Mouse (Mus musculus): Measurements from ENCODE around the gene Mycl. TPM values are rescaled to one million over a fixed set of nuclear protein-coding genes. Genes with fewer than 3 reads are reported as not detected.

The Mycl gene
- polyA plus RNA-seq, 1 experiment from 2014 or later: 2.9 TPM

GRCm38 (mm10) chr4:122996221-122996617 lies 767 bp downstream of the Mycl start:
- Histone ChIP-seq H3K36me3 (ENCODE audit: control insufficient read depth, insufficient read depth) (no peaks in the 10 kb centered on the region), H3K9ac (ENCODE audit: low read depth, low read length) (peak overlapping the region; percentile 64), H3K27me3 (replicated peaks; ENCODE audit: control insufficient read depth, insufficient read depth, low read length) (no peaks in the 10 kb centered on the region; the same call in 1 of the 2 replicates), H3K4me1 (replicated peaks; ENCODE audit: control insufficient read depth, insufficient read depth, low read length) (no peaks in the 10 kb centered on the region), H3K4me3 (ENCODE audit: low read depth, low read length) (peak overlapping the region; percentile 66), H3K4me2 (replicated peaks; ENCODE audit: low read depth) (peak overlapping the region; percentile 100), H3K9me3 (ENCODE audit: control insufficient read depth) (no peaks in the 10 kb centered on the region), H3K27ac (ENCODE audit: low read depth, low read length) (peak overlapping the region; percentile 46; the same call in 1 of the 2 replicates)
- ATAC-seq: peak; percentile 37
- TF ChIP-seq CTCF (IDR thresholded peaks at IDR 0.05; ENCODE audit: low read depth): no peak
- WGBS: 1% methylated on average over 28 of the region's 32 CpGs

DNA sequence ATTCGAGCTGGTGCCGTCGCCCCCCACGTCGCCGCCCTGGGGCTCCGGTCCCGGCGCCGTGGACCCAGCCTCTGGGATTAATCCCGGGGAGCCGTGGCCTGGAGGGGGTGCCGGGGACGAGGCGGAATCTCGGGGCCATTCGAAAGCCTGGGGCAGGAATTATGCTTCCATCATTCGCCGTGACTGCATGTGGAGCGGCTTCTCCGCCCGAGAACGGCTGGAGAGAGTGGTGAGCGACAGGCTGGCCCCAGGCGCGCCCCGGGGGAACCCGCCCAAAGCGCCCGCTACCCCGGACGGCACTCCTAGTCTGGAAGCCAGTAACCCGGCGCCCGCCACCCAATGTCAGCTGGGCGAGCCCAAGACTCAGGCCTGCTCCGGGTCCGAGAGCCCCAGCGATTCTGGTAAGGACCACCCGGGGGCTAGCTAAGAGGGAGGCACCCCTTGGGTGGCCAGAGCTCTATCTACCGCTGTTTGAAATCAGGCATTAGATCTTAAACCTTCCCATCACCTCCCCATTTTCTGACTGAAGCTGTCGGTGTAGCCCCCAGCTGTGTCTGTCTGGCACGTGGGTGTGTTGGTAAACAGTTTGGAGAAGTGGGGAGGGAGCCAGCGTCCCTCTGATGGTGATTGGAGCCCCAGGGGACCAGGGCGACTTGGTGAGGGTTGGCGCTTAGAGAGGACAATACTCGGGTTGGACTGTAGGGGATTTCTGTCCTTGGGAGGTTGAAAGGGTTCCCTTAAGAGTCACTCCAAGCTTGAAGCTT lies 1.3 kb downstream of the Mycl start:
- no peak overlapping the region for H3K27ac ChIP-seq (ENCODE audit: low read depth, low read length)
- H3K36me3 ChIP-seq (ENCODE audit: control insufficient read depth, insufficient read depth): no peaks in the 10 kb centered on the region
- H3K4me3 ChIP-seq (ENCODE audit: low read depth, low read length): peak overlapping the region; percentile 66
- H3K4me2 ChIP-seq (replicated peaks; ENCODE audit: low read depth): peak overlapping the region; percentile 100
- no peaks in the 10 kb centered on the region for H3K4me1 ChIP-seq (replicated peaks; ENCODE audit: control insufficient read depth, insufficient read depth, low read length)
- peak overlapping the region; percentile 64 for H3K9ac ChIP-seq (ENCODE audit: low read depth, low read length)
- WGBS: 2% methylated on average over 47 of the region's 47 CpGs
- peak; percentile 51 for TF ChIP-seq CTCF (IDR thresholded peaks at IDR 0.05; ENCODE audit: low read depth)
- no peaks in the 10 kb centered on the region for H3K9me3 ChIP-seq (ENCODE audit: control insufficient read depth)
- H3K27me3 ChIP-seq (replicated peaks; ENCODE audit: control insufficient read depth, insufficient read depth, low read length): no peaks in the 10 kb centered on the region; the same call in 1 of the 2 replicates
- peak; percentile 19; the same call in 1 of the 2 replicates for ATAC-seq

- no peak for TF ChIP-seq CTCF (IDR thresholded peaks at IDR 0.05; ENCODE audit: low read depth)
- Histone ChIP-seq H3K4me3 (ENCODE audit: low read depth, low read length) (no peak overlapping the region), H3K9me3 (ENCODE audit: control insufficient read depth) (no peaks in the 10 kb centered on the region), H3K4me2 (replicated peaks; ENCODE audit: low read depth) (no peak overlapping the region), H3K4me1 (replicated peaks; ENCODE audit: control insufficient read depth, insufficient read depth, low read length) (no peaks in the 10 kb centered on the region), H3K27me3 (replicated peaks; ENCODE audit: control insufficient read depth, insufficient read depth, low read length) (no peaks in the 10 kb centered on the region; the same call in 1 of the 2 replicates), H3K9ac (ENCODE audit: low read depth, low read length) (no peak overlapping the region), H3K36me3 (ENCODE audit: control insufficient read depth, insufficient read depth) (no peaks in the 10 kb centered on the region), H3K27ac (ENCODE audit: low read depth, low read length) (no peak overlapping the region)
- 40% methylated on average over 12 of the region's 12 CpGs for WGBS
- ATAC-seq: no peak
Observed at GRCm38 (mm10) chr4:122998537-122999262, 3.2 kb downstream of the Mycl start.

- no peak overlapping the region for H3K4me3 ChIP-seq (ENCODE audit: low read depth, low read length)
- H3K4me2 ChIP-seq (replicated peaks; ENCODE audit: low read depth): no peak overlapping the region
- 44% methylated on average over 4 of the region's 4 CpGs for WGBS
- no peaks in the 10 kb centered on the region for H3K9me3 ChIP-seq (ENCODE audit: control insufficient read depth)
- no peaks in the 10 kb centered on the region for H3K4me1 ChIP-seq (replicated peaks; ENCODE audit: control insufficient read depth, insufficient read depth, low read length)
- no peak for ATAC-seq
- no peaks in the 10 kb centered on the region for H3K36me3 ChIP-seq (ENCODE audit: control insufficient read depth, insufficient read depth)
- TF ChIP-seq CTCF (IDR thresholded peaks at IDR 0.05; ENCODE audit: low read depth): no peak
- H3K27ac ChIP-seq (ENCODE audit: low read depth, low read length): no peak overlapping the region
- no peaks in the 10 kb centered on the region; the same call in 1 of the 2 replicates for H3K27me3 ChIP-seq (replicated peaks; ENCODE audit: control insufficient read depth, insufficient read depth, low read length)
- H3K9ac ChIP-seq (ENCODE audit: low read depth, low read length): no peak overlapping the region
Observed at GRCm38 (mm10) chr4:122999263-122999691, 3.8 kb downstream of the Mycl start.

- Histone ChIP-seq H3K27ac (ENCODE audit: low read depth, low read length) (no peak overlapping the region), H3K36me3 (ENCODE audit: control insufficient read depth, insufficient read depth) (no peaks in the 10 kb centered on the region), H3K4me2 (replicated peaks; ENCODE audit: low read depth) (no peak overlapping the region), H3K9me3 (ENCODE audit: control insufficient read depth) (no peaks in the 10 kb centered on the region), H3K9ac (ENCODE audit: low read depth, low read length) (no peak overlapping the region), H3K27me3 (replicated peaks; ENCODE audit: control insufficient read depth, insufficient read depth, low read length) (no peaks in the 10 kb centered on the region; the same call in 1 of the 2 replicates), H3K4me1 (replicated peaks; ENCODE audit: control insufficient read depth, insufficient read depth, low read length) (no peaks in the 10 kb centered on the region), H3K4me3 (ENCODE audit: low read depth, low read length) (no peak overlapping the region)
- no peak for TF ChIP-seq CTCF (IDR thresholded peaks at IDR 0.05; ENCODE audit: low read depth)
- no peak for ATAC-seq
- 86% methylated on average over 14 of the region's 14 CpGs for WGBS
Observed at GRCm38 (mm10) chr4:123000130-123000529, 4.7 kb downstream of the Mycl start.

- Histone ChIP-seq H3K27me3 (replicated peaks; ENCODE audit: control insufficient read depth, insufficient read depth, low read length) (no peaks in the 10 kb centered on the region; the same call in 1 of the 2 replicates), H3K4me2 (replicated peaks; ENCODE audit: low read depth) (no peak overlapping the region), H3K4me1 (replicated peaks; ENCODE audit: control insufficient read depth, insufficient read depth, low read length) (no peaks in the 10 kb centered on the region), H3K9ac (ENCODE audit: low read depth, low read length) (no peak overlapping the region), H3K36me3 (ENCODE audit: control insufficient read depth, insufficient read depth) (no peaks in the 10 kb centered on the region), H3K4me3 (ENCODE audit: low read depth, low read length) (no peak overlapping the region), H3K27ac (ENCODE audit: low read depth, low read length) (no peak overlapping the region), H3K9me3 (ENCODE audit: control insufficient read depth) (no peaks in the 10 kb centered on the region)
- WGBS: 79% methylated on average over 17 of the region's 17 CpGs
- no peak for TF ChIP-seq CTCF (IDR thresholded peaks at IDR 0.05; ENCODE audit: low read depth)
- ATAC-seq: no peak
Observed at GRCm38 (mm10) chr4:123000617-123001342, 5.3 kb downstream of the Mycl start.
